Comparison of ENCODE assay signal across 29 mouse cellular contexts in genomic region chr15:64005576-64006350, GRCm38 (mm10). TPM values are rescaled to one million over a fixed set of nuclear protein-coding genes. Genes with fewer than 3 reads are reported as not detected.
DNase-seq lines count a peak whose midpoint lies in the region; ATAC-seq lines count a peak whose summit lies in the region.
"Had no signal": no experiment of that assay in that cellular context is flagged by ENCODE, and none has a peak within 500 bp of the region (broad histone marks: within the 10 kb centered on the region; RNA-seq: fewer than 3 reads in every experiment).

No protein-coding gene starts in this region.

- no peak overlapping the region for H3K4me2 ChIP-seq in midbrain, embryonic 14.5 days (ENCODE audit: low read length)
- H3K4me2 ChIP-seq: forebrain, embryonic 13.5 days; heart, embryonic 12.5 days; hindbrain, embryonic 13.5 days; limb, embryonic 13.5 days; liver, embryonic 12.5 days; midbrain, embryonic 11.5 days had no signal

- no peaks in the 10 kb centered on the region for H3K27me3 ChIP-seq in limb, embryonic 10.5 days (ENCODE audit: low read depth, poor library complexity, severe bottlenecking)
- no peaks in the 10 kb centered on the region for H3K27me3 ChIP-seq in midbrain, embryonic 14.5 days (ENCODE audit: control insufficient read depth, insufficient read depth, low read length)
- H3K27me3 ChIP-seq: forebrain, embryonic 13.5 days; heart, embryonic 12.5 days; hindbrain, embryonic 13.5 days; limb, embryonic 13.5 days; liver, embryonic 12.5 days had no signal

- H3K9me3 ChIP-seq in limb, embryonic 10.5 days (replicated peaks) = no peaks in the 10 kb centered on the region
- H3K9me3 ChIP-seq in midbrain, embryonic 14.5 days (ENCODE audit: control insufficient read depth, low read length) = no peaks in the 10 kb centered on the region
- H3K9me3 ChIP-seq: forebrain, embryonic 13.5 days; hindbrain, embryonic 13.5 days; liver, embryonic 12.5 days had no signal

- no peak for ATAC-seq in midbrain, embryonic 14.5 days (ENCODE audit: low FRiP score, low TSS enrichment)
- ATAC-seq: activated CD4-positive, CD25-positive, alpha-beta regulatory T cell, adult 4 months; forebrain, embryonic 13.5 days; intestine, embryonic 16.5 days; liver, embryonic 12.5 days; liver, postnatal 0 days had no signal

- 90% methylated on average over 18 of the region's 18 CpGs for WGBS in limb, embryonic 10.5 days
- 94% methylated on average over 18 of the region's 18 CpGs for WGBS in midbrain, embryonic 14.5 days

- H3K36me3 ChIP-seq in limb, embryonic 10.5 days = no peaks in the 10 kb centered on the region
- H3K36me3 ChIP-seq in midbrain, embryonic 14.5 days (ENCODE audit: control insufficient read depth, insufficient read depth, low read length) = no peaks in the 10 kb centered on the region
- H3K36me3 ChIP-seq: hindbrain, embryonic 13.5 days; limb, embryonic 13.5 days; liver, embryonic 12.5 days had no signal

- no peak overlapping the region for H3K27ac ChIP-seq in limb, embryonic 10.5 days
- no peak overlapping the region for H3K27ac ChIP-seq in midbrain, embryonic 14.5 days (replicated peaks; ENCODE audit: low read depth, low read length)
- H3K27ac ChIP-seq: forebrain, embryonic 13.5 days; hindbrain, embryonic 13.5 days; left cerebral cortex, adult 2 months; limb, embryonic 13.5 days; liver, embryonic 12.5 days had no signal

- H3K4me1 ChIP-seq in limb, embryonic 10.5 days = peaks cover 13% of the 10 kb centered on the region
- no peaks in the 10 kb centered on the region for H3K4me1 ChIP-seq in midbrain, embryonic 14.5 days (ENCODE audit: control insufficient read depth, insufficient read depth, low read length)
- H3K4me1 ChIP-seq: forebrain, embryonic 13.5 days; hindbrain, embryonic 13.5 days had no signal

- no peak overlapping the region for H3K4me3 ChIP-seq in limb, embryonic 10.5 days
- H3K4me3 ChIP-seq in midbrain, embryonic 14.5 days (replicated peaks; ENCODE audit: low read depth, low read length) = no peak overlapping the region
- H3K4me3 ChIP-seq: forebrain, embryonic 13.5 days; heart, embryonic 12.5 days; hindbrain, embryonic 13.5 days; left cerebral cortex, adult 2 months; limb, embryonic 13.5 days; liver, embryonic 12.5 days had no signal

- H3K9ac ChIP-seq in midbrain, embryonic 14.5 days (replicated peaks; ENCODE audit: low read length) = no peak overlapping the region
- H3K9ac ChIP-seq: forebrain, embryonic 13.5 days; heart, embryonic 12.5 days; hindbrain, embryonic 13.5 days; limb, embryonic 13.5 days; liver, embryonic 12.5 days; liver, postnatal 0 days had no signal

- peak; percentile 56 to 65 for DNase-seq in urinary bladder, adult 18-20 months (ENCODE audit: low spot score in 2 of 2)
- DNase-seq in urinary bladder, postnatal 10 days (ENCODE audit: low spot score) = no peak
- DNase-seq in Muller cell, postnatal 12 days (ENCODE audit: inconsistent ontology term) = peak; percentile 55
- peak; percentile 21 for DNase-seq in limb, embryonic 10.5 days (ENCODE audit: low spot score)
- no peak for DNase-seq in yolk sac, embryonic 10.5 days (ENCODE audit: low spot score)
- no peak for DNase-seq in adrenal gland, adult 18-20 months (ENCODE audit: low spot score in 2 of 2)
- no peak for DNase-seq in midbrain, embryonic 14.5 days
- DNase-seq: adrenal gland, adult 8-10 months; cerebellum, adult 2 months; cerebellum, postnatal 14 days; gastrocnemius, postnatal 25 days; heart, adult 18-20 months; heart, postnatal 4 days; kidney, adult 9 months; kidney, postnatal 14 days; liver, postnatal 0 days; lung, postnatal 36 days; spleen, adult 18-20 months; thymus, adult 2 months; thymus, postnatal 4 days had no signal

RNA-seq across cellular contexts. Expression of gene Fam49b, which starts 54.5 kb away (rescaled TPM):
- 66.5 and 71.0 TPM in 2 replicates for polyA plus RNA-seq in limb, embryonic 10.5 days (2016; fragmentation: Nextera tagmentation; extraction: Ambion mirVana)
- total RNA-seq in adrenal gland, adult 18-20 months (2021) = 10 to 100 TPM; 33.6 to 36.0 TPM
- 145 and 161 TPM in 2 replicates for polyA plus RNA-seq in midbrain, embryonic 14.5 days (2014; fragmentation: Nextera tagmentation; extraction: Ambion mirVana)

Comparison
In these comparisons a context has a peak if more than half of its experiments do, and no peak if none do; other contexts are left out.
1. DNase-seq: peak in urinary bladder, adult 18-20 months (2 of 2), Muller cell, postnatal 12 days (single experiment) and limb, embryonic 10.5 days (single experiment); none in urinary bladder, postnatal 10 days (single experiment), yolk sac, embryonic 10.5 days (single experiment), adrenal gland, adult 18-20 months (0 of 2) and midbrain, embryonic 14.5 days (single experiment).